Mouse (Mus musculus) forebrain, embryonic 10.5 days (tissue): ENCODE data around the gene Tdrd12. TPM values are rescaled to one million over a fixed set of nuclear protein-coding genes. Genes with fewer than 3 reads are reported as not detected.
"Not testable (repeated sequence)": the region's sequence is repeated elsewhere in the genome, so short reads cannot be mapped to it uniquely, and the experiment has no call there.

Experiments
- DNase-seq: peaks from one replicate; pipeline ENCODE4 v3.0.0-alpha.2; 2017; ENCODE audit warnings: low spot score; ENCODE audit errors: extremely low spot score
- H3K27ac ChIP-seq: fragments of 300-500 bp; sonication (generic); 2 replicates; pipeline ENCODE4 v1.5.1; 2016; ENCODE audit warnings: mild to moderate bottlenecking
- H3K27me3 ChIP-seq: fragments of 300-500 bp; sonication (generic); 2 replicates; pipeline ENCODE4 v1.6.1; 2016; ENCODE audit warnings: mild to moderate bottlenecking; ENCODE audit not compliant: poor library complexity, severe bottlenecking
- H3K36me3 ChIP-seq: fragments of 300-500 bp; sonication (generic); replicated peaks from 2 replicates; pipeline ENCODE4 v1.6.1; 2016; ENCODE audit warnings: mild to moderate bottlenecking, moderate library complexity
- H3K4me1 ChIP-seq: fragments of 300-500 bp; sonication (generic); 2 replicates; pipeline ENCODE4 v1.6.1; 2016
- H3K4me3 ChIP-seq: fragments of 300-500 bp; sonication (generic); 2 replicates; pipeline ENCODE4 v1.5.1; 2016; ENCODE audit warnings: mild to moderate bottlenecking, moderate library complexity
- H3K9me3 ChIP-seq: fragments of 300-500 bp; sonication (generic); 2 replicates; pipeline ENCODE4 v1.6.1; 2016; ENCODE audit warnings: mild to moderate bottlenecking, moderate library complexity
- WGBS: fragments of 180-500 bp; shearing (Covaris S2); methylation state at CpG from one replicate; pipeline ENCODE4 v1.1.7; 2016; 5-methylcytosine and 5-hydroxymethylcytosine counted together
- polyA plus RNA-seq: library from polyadenylated mRNA; unstranded; fragments of >200 nt; fragmentation: Nextera tagmentation; extraction: Ambion mirVana; gene quantifications from 2 replicates; pipeline ENCODE4 v1.2.1, GENCODE M21; 2016

Gene Tdrd12
- polyA plus RNA-seq, 1 experiment from 2014 or later: 0.15 TPM

GRCm38 (mm10) chr7:35565965-35566364 lies 28.4 kb upstream of the Tdrd12 start:
- not testable (repeated sequence) for H3K27me3 ChIP-seq, DNase-seq, H3K4me1 ChIP-seq, H3K4me3 ChIP-seq, H3K27ac ChIP-seq, H3K36me3 ChIP-seq, H3K9me3 ChIP-seq
- 83% methylated on average over 13 of the region's 13 CpGs for WGBS

GRCm38 (mm10) chr7:35564872-35565271 lies 27.3 kb upstream of the Tdrd12 start:
- 91% methylated on average over 10 of the region's 10 CpGs for WGBS
- not testable (repeated sequence) for H3K36me3 ChIP-seq, H3K27me3 ChIP-seq, H3K27ac ChIP-seq, H3K4me1 ChIP-seq, H3K4me3 ChIP-seq, DNase-seq, H3K9me3 ChIP-seq

GRCm38 (mm10) chr7:35564067-35564865 lies 26.7 kb upstream of the Tdrd12 start:
- no peak for DNase-seq
- no peak overlapping the region for H3K27ac ChIP-seq
- no peaks in the 10 kb centered on the region for H3K27me3 ChIP-seq
- H3K9me3 ChIP-seq: no peaks in the 10 kb centered on the region
- no peaks in the 10 kb centered on the region for H3K36me3 ChIP-seq
- H3K4me1 ChIP-seq: no peaks in the 10 kb centered on the region
- H3K4me3 ChIP-seq: no peak overlapping the region
- WGBS: 92% methylated on average over 2 of the region's 2 CpGs

GRCm38 (mm10) chr7:35563071-35563470 lies 25.5 kb upstream of the Tdrd12 start:
- Histone ChIP-seq H3K4me3 (no peak overlapping the region), H3K36me3 (no peaks in the 10 kb centered on the region), H3K27me3 (no peaks in the 10 kb centered on the region), H3K27ac (no peak overlapping the region), H3K9me3 (no peaks in the 10 kb centered on the region), H3K4me1 (no peaks in the 10 kb centered on the region)
- WGBS: 79% methylated on average over 11 of the region's 11 CpGs
- no peak for DNase-seq

- DNase-seq: no peak
- Histone ChIP-seq H3K27me3 (no peaks in the 10 kb centered on the region), H3K4me1 (peaks cover 13% of the 10 kb centered on the region), H3K4me3 (no peak overlapping the region), H3K9me3 (no peaks in the 10 kb centered on the region), H3K27ac (no peak overlapping the region), H3K36me3 (no peaks in the 10 kb centered on the region)
- 91% methylated on average over 3 of the region's 3 CpGs for WGBS
Measured at GRCm38 (mm10) chr7:35559838-35560237, 22.3 kb upstream of the Tdrd12 start.

- no peaks in the 10 kb centered on the region for H3K9me3 ChIP-seq
- H3K27me3 ChIP-seq: no peaks in the 10 kb centered on the region
- no peak for DNase-seq
- H3K36me3 ChIP-seq: no peaks in the 10 kb centered on the region
- H3K4me1 ChIP-seq: peaks cover 20% of the 10 kb centered on the region
- no peak overlapping the region for H3K27ac ChIP-seq
- 79% methylated on average over 2 of the region's 2 CpGs for WGBS
- no peak overlapping the region for H3K4me3 ChIP-seq
Measured at GRCm38 (mm10) chr7:35558681-35559080, 21.1 kb upstream of the Tdrd12 start.

- H3K36me3 ChIP-seq: no peaks in the 10 kb centered on the region
- WGBS: 87% methylated on average over 3 of the region's 3 CpGs
Measured at GRCm38 (mm10) chr7:35557577-35557976, 20.0 kb upstream of the Tdrd12 start.

GRCm38 (mm10) chr7:35556905-35557304 lies 19.4 kb upstream of the Tdrd12 start:
- Histone ChIP-seq H3K36me3 (no peaks in the 10 kb centered on the region), H3K27ac (no peak overlapping the region), H3K4me1 (peaks cover 30% of the 10 kb centered on the region), H3K4me3 (no peak overlapping the region), H3K27me3 (no peaks in the 10 kb centered on the region), H3K9me3 (no peaks in the 10 kb centered on the region)
- no peak for DNase-seq
- WGBS: 93% methylated on average over 5 of the region's 5 CpGs

More at GRCm38 (mm10) chr7:35557577-35557976, 20.0 kb upstream of the Tdrd12 start:
- no peaks in the 10 kb centered on the region for H3K27me3 ChIP-seq
- no peak overlapping the region for H3K4me3 ChIP-seq
- peaks cover 28% of the 10 kb centered on the region for H3K4me1 ChIP-seq
- no peaks in the 10 kb centered on the region for H3K9me3 ChIP-seq
- no peak overlapping the region for H3K27ac ChIP-seq
- DNase-seq: no peak

GRCm38 (mm10) chr7:35556205-35556603 lies 18.7 kb upstream of the Tdrd12 start, which contains the start of gene Nudt19:
Gene Nudt19, minus strand, starts transcription at chr7:35556304.
- H3K4me3 ChIP-seq: peak within 1 kb of the TSS; percentile 65
- no peaks in the 10 kb centered on the region for H3K27me3 ChIP-seq
- H3K36me3 ChIP-seq: peaks cover 1% of the 10 kb centered on the region
- H3K9me3 ChIP-seq: no peaks in the 10 kb centered on the region
- peak within 1 kb of the TSS; percentile 93 for H3K27ac ChIP-seq
- 78% methylated on average over 4 of the region's 4 CpGs for WGBS
- DNase-seq: no peak
- peaks cover 30% of the 10 kb centered on the region for H3K4me1 ChIP-seq

- Histone ChIP-seq H3K9me3 (no peaks in the 10 kb centered on the region), H3K27ac (peak overlapping the region; percentile 93), H3K36me3 (peaks cover 8% of the 10 kb centered on the region), H3K4me3 (peak overlapping the region; percentile 65), H3K4me1 (peaks cover 30% of the 10 kb centered on the region), H3K27me3 (no peaks in the 10 kb centered on the region)
- peak; percentile 89 for DNase-seq
- 1% methylated on average over 93 of the region's 93 CpGs for WGBS
Measured at GRCm38 (mm10) chr7:35555224-35556204, 18.0 kb upstream of the Tdrd12 start.

- peak; percentile 42 for DNase-seq
- Histone ChIP-seq H3K4me1 (peaks cover 30% of the 10 kb centered on the region), H3K27ac (peak overlapping the region; percentile 93), H3K9me3 (no peaks in the 10 kb centered on the region), H3K4me3 (peak overlapping the region; percentile 65), H3K36me3 (peaks cover 16% of the 10 kb centered on the region), H3K27me3 (no peaks in the 10 kb centered on the region)
- 5% methylated on average over 28 of the region's 28 CpGs for WGBS
Measured at GRCm38 (mm10) chr7:35554605-35555175, 17.1 kb upstream of the Tdrd12 start.

- Histone ChIP-seq H3K4me1 (peaks cover 30% of the 10 kb centered on the region), H3K9me3 (no peaks in the 10 kb centered on the region), H3K27me3 (no peaks in the 10 kb centered on the region), H3K4me3 (peak overlapping the region; percentile 65), H3K36me3 (peaks cover 23% of the 10 kb centered on the region), H3K27ac (no peak overlapping the region)
- DNase-seq: no peak
- WGBS: 65% methylated on average over 10 of the region's 10 CpGs
Measured at GRCm38 (mm10) chr7:35553751-35554604, 16.4 kb upstream of the Tdrd12 start.
